Mouse (Mus musculus) G1E (cell line): ENCODE measurements around the gene D630045J12Rik.

Experiments used
- CTCF ChIP-seq: IDR thresholded peaks from 2 replicates; pipeline ENCODE4 v1.5.1; 2012; ENCODE audit warnings: low read depth, low read length, inconsistent platforms, mixed read lengths
- GATA1 ChIP-seq: IDR thresholded peaks from 2 replicates; pipeline ENCODE4 v1.6.1; 2012; ENCODE audit warnings: borderline replicate concordance, low read length, inconsistent platforms, mixed read lengths
- POLR2AphosphoS5 ChIP-seq: IDR thresholded peaks from 2 replicates; pipeline ENCODE4 v1.6.1; 2012; ENCODE audit warnings: low read depth, low read length, inconsistent platforms; ENCODE audit not compliant: insufficient replicate concordance
- TAL1 ChIP-seq: conservative IDR thresholded peaks from 2 replicates; pipeline ENCODE4 v1.6.1; 2012; ENCODE audit warnings: low read depth, low read length, inconsistent platforms, mixed read lengths

- TF ChIP-seq CTCF, result no peak
- TF ChIP-seq GATA1, result no peak
- TF ChIP-seq POLR2AphosphoS5, result no peak
- TF ChIP-seq TAL1, result no peak
Observed at GRCm38 (mm10) chr6:38116107-38116770, 137.6 kb downstream of the D630045J12Rik start.
